Mouse (Mus musculus): ENCODE data around the gene Bphl. TPM values are rescaled to one million over a fixed set of nuclear protein-coding genes. Genes with fewer than 3 reads are reported as not detected.

Bphl gene
- polyA plus RNA-seq, 1 experiment, result 15.7 TPM

DNA sequence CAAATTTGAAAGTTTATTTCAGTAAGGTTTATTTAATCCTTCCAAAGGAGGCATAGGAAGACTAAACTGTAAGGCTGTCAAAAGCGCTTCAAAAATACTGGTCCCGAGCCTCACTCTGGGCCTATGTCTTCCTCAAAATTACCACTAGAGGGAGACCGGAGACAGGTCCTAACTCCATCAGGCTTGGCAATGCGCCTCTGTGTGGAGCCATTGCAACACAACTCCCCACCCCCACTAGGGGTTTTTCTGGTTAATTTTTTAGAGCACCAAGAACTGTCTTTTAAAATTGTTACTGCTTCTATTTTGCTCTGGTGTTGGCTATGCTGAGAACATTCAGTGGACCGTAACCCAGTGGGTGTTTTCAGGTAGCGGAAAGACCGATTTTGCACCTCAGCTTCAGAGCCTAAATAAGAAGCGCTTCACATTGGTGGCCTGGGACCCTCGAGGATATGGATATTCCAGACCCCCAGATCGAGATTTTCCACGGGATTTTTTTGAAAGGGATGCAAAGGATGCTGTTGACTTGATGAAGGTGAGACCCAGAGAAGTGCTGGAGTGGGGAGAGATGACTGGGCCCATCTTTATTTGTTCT lies 9.1 kb downstream of the Bphl start:
- TF ChIP-seq POLR2A (IDR thresholded peaks at IDR 0.05; ENCODE audit: insufficient read depth, low read length) (no peak), CTCF (IDR thresholded peaks at IDR 0.05; ENCODE audit: low read depth, low read length) (peak; percentile 91), EP300 (IDR thresholded peaks at IDR 0.05; ENCODE audit: insufficient read depth, low read depth, low read length) (no peak)
- Histone ChIP-seq H3K36me3 (ENCODE audit: control insufficient read depth, insufficient read depth, low read length, poor library complexity, severe bottlenecking) (no peaks in the 10 kb centered on the region), H3K9ac (ENCODE audit: low read depth, poor library complexity, severe bottlenecking) (no peak overlapping the region), H3K4me3 (ENCODE audit: low read depth, low read length) (no peak overlapping the region), H3K9me3 (replicated peaks; ENCODE audit: control insufficient read depth, insufficient read depth, low read length, poor library complexity, severe bottlenecking) (no peaks in the 10 kb centered on the region), H3K27me3 (ENCODE audit: control insufficient read depth, insufficient read depth, low read length, poor library complexity, severe bottlenecking) (no peaks in the 10 kb centered on the region), H3K27ac (ENCODE audit: insufficient read depth, low read length) (no peak overlapping the region), H3K4me1 (ENCODE audit: control insufficient read depth, insufficient read depth, low read length) (peaks cover 2% of the 10 kb centered on the region)

- TF ChIP-seq EP300 (IDR thresholded peaks at IDR 0.05; ENCODE audit: insufficient read depth, low read depth, low read length) (no peak), CTCF (IDR thresholded peaks at IDR 0.05; ENCODE audit: low read depth, low read length) (no peak)
- Histone ChIP-seq H3K9ac (ENCODE audit: low read depth, poor library complexity, severe bottlenecking) (no peak overlapping the region), H3K36me3 (ENCODE audit: control insufficient read depth, insufficient read depth, low read length, poor library complexity, severe bottlenecking) (no peaks in the 10 kb centered on the region), H3K27ac (ENCODE audit: insufficient read depth, low read length) (no peak overlapping the region), H3K27me3 (ENCODE audit: control insufficient read depth, insufficient read depth, low read length, poor library complexity, severe bottlenecking) (no peaks in the 10 kb centered on the region), H3K4me3 (ENCODE audit: low read depth, low read length) (no peak overlapping the region), H3K4me1 (ENCODE audit: control insufficient read depth, insufficient read depth, low read length) (peaks cover 2% of the 10 kb centered on the region), H3K9me3 (replicated peaks; ENCODE audit: control insufficient read depth, insufficient read depth, low read length, poor library complexity, severe bottlenecking) (no peaks in the 10 kb centered on the region)
Measured at GRCm38 (mm10) chr13:34047526-34047925, 10.1 kb downstream of the Bphl start.

- no peaks in the 10 kb centered on the region for H3K9me3 ChIP-seq (replicated peaks; ENCODE audit: control insufficient read depth, insufficient read depth, low read length, poor library complexity, severe bottlenecking)
- H3K27me3 ChIP-seq (ENCODE audit: control insufficient read depth, insufficient read depth, low read length, poor library complexity, severe bottlenecking), result no peaks in the 10 kb centered on the region
- no peak overlapping the region for H3K4me3 ChIP-seq (ENCODE audit: low read depth, low read length)
- H3K4me1 ChIP-seq (ENCODE audit: control insufficient read depth, insufficient read depth, low read length), result no peaks in the 10 kb centered on the region
- no peak overlapping the region for H3K9ac ChIP-seq (ENCODE audit: low read depth, poor library complexity, severe bottlenecking)
- no peak overlapping the region for H3K27ac ChIP-seq (ENCODE audit: insufficient read depth, low read length)
- H3K36me3 ChIP-seq (ENCODE audit: control insufficient read depth, insufficient read depth, low read length, poor library complexity, severe bottlenecking), result no peaks in the 10 kb centered on the region
- TF ChIP-seq POLR2A (IDR thresholded peaks at IDR 0.05; ENCODE audit: insufficient read depth, low read length) (no peak), EP300 (IDR thresholded peaks at IDR 0.05; ENCODE audit: insufficient read depth, low read depth, low read length) (no peak), CTCF (IDR thresholded peaks at IDR 0.05; ENCODE audit: low read depth, low read length) (no peak)
Measured at GRCm38 (mm10) chr13:34050479-34050878, 13.1 kb downstream of the Bphl start.

DNA sequence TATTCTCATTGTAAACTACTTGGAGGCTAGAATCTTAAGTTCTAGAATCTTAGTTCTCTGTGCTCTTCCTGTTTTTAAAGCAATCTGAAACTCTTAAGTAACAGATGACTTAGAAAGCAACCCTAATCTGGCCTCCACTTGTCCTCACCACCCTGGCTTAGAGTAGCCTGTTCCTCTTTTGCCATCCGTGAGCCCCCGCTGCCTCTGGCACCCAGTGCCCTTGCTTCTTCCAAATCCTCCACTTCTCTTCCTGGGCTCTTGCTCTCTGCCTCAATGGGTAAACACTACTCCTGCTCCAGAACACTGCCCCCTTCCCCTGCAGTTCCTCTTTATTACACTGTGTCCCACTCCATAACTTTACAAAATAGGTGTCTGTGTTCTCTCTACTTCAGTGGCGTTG lies 14.3 kb downstream of the Bphl start:
- Histone ChIP-seq H3K36me3 (ENCODE audit: control insufficient read depth, insufficient read depth, low read length, poor library complexity, severe bottlenecking) (no peaks in the 10 kb centered on the region), H3K4me3 (ENCODE audit: low read depth, low read length) (no peak overlapping the region), H3K9me3 (replicated peaks; ENCODE audit: control insufficient read depth, insufficient read depth, low read length, poor library complexity, severe bottlenecking) (no peaks in the 10 kb centered on the region), H3K4me1 (ENCODE audit: control insufficient read depth, insufficient read depth, low read length) (no peaks in the 10 kb centered on the region), H3K9ac (ENCODE audit: low read depth, poor library complexity, severe bottlenecking) (no peak overlapping the region), H3K27me3 (ENCODE audit: control insufficient read depth, insufficient read depth, low read length, poor library complexity, severe bottlenecking) (no peaks in the 10 kb centered on the region), H3K27ac (ENCODE audit: insufficient read depth, low read length) (no peak overlapping the region)
- TF ChIP-seq CTCF (IDR thresholded peaks at IDR 0.05; ENCODE audit: low read depth, low read length) (no peak), POLR2A (IDR thresholded peaks at IDR 0.05; ENCODE audit: insufficient read depth, low read length) (no peak), EP300 (IDR thresholded peaks at IDR 0.05; ENCODE audit: insufficient read depth, low read depth, low read length) (no peak)

GRCm38 (mm10) chr13:34053673-34054282 lies 16.4 kb downstream of the Bphl start:
- H3K36me3 ChIP-seq (ENCODE audit: control insufficient read depth, insufficient read depth, low read length, poor library complexity, severe bottlenecking), result no peaks in the 10 kb centered on the region
- H3K9me3 ChIP-seq (replicated peaks; ENCODE audit: control insufficient read depth, insufficient read depth, low read length, poor library complexity, severe bottlenecking), result no peaks in the 10 kb centered on the region
- H3K9ac ChIP-seq (ENCODE audit: low read depth, poor library complexity, severe bottlenecking), result no peak overlapping the region
- no peak for TF ChIP-seq POLR2A (IDR thresholded peaks at IDR 0.05; ENCODE audit: insufficient read depth, low read length)
- no peak for TF ChIP-seq EP300 (IDR thresholded peaks at IDR 0.05; ENCODE audit: insufficient read depth, low read depth, low read length)
- TF ChIP-seq CTCF (IDR thresholded peaks at IDR 0.05; ENCODE audit: low read depth, low read length), result no peak
- H3K4me1 ChIP-seq (ENCODE audit: control insufficient read depth, insufficient read depth, low read length), result no peaks in the 10 kb centered on the region
- H3K27ac ChIP-seq (ENCODE audit: insufficient read depth, low read length), result no peak overlapping the region
- H3K27me3 ChIP-seq (ENCODE audit: control insufficient read depth, insufficient read depth, low read length, poor library complexity, severe bottlenecking), result no peaks in the 10 kb centered on the region
- H3K4me3 ChIP-seq (ENCODE audit: low read depth, low read length), result no peak overlapping the region

DNA sequence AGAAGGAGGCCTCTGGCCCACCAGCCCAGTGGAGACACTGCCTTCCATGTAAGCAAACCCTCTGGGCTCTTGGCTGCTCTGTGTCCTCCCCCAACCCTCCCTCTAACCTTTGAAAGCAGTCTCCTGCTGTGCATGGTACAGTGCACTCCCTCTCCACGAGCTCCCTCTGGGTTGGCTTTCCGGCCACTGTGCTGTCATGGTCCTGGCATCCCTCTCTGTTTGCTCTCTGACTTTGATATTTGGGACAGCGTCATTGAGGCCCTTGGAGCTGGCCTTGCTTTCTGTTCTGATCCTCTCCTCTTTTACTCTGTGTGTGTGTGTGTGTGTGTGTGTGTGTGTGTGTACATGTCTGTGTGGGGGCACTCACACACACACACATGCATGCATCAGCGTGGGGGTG lies 17.0 kb downstream of the Bphl start:
- H3K27me3 ChIP-seq (ENCODE audit: control insufficient read depth, insufficient read depth, low read length, poor library complexity, severe bottlenecking), result no peaks in the 10 kb centered on the region
- H3K4me3 ChIP-seq (ENCODE audit: low read depth, low read length), result no peak overlapping the region
- no peaks in the 10 kb centered on the region for H3K4me1 ChIP-seq (ENCODE audit: control insufficient read depth, insufficient read depth, low read length)
- no peak overlapping the region for H3K27ac ChIP-seq (ENCODE audit: insufficient read depth, low read length)
- H3K36me3 ChIP-seq (ENCODE audit: control insufficient read depth, insufficient read depth, low read length, poor library complexity, severe bottlenecking), result no peaks in the 10 kb centered on the region
- no peaks in the 10 kb centered on the region for H3K9me3 ChIP-seq (replicated peaks; ENCODE audit: control insufficient read depth, insufficient read depth, low read length, poor library complexity, severe bottlenecking)
- H3K9ac ChIP-seq (ENCODE audit: low read depth, poor library complexity, severe bottlenecking), result no peak overlapping the region
- no peak for TF ChIP-seq CTCF (IDR thresholded peaks at IDR 0.05; ENCODE audit: low read depth, low read length)
- TF ChIP-seq EP300 (IDR thresholded peaks at IDR 0.05; ENCODE audit: insufficient read depth, low read depth, low read length), result no peak
- no peak for TF ChIP-seq POLR2A (IDR thresholded peaks at IDR 0.05; ENCODE audit: insufficient read depth, low read length)

Data from ES-Bruce4 (cell line).